Comparison of ENCODE assay signal across 19 mouse cellular contexts in the genomic region with DNA sequence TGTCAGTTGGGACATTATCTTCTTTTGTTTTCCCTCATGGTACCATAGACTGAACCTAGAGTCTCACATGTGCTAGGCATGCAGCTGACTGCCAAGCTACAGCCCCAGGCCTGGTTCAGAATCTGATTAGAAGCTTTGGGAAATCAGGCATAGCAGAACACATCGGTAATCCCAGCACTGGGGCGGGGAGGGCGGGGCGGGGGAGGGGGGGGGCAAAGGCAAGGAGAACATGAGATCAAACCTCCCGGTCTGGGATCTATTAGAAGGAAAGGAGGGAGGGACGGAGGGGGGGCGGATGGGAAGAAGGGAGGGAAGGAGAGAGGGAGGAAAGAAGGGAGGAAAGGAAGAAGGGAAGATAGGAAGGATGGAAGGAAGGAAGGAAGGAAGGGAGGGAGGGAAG.
"Had no signal": no experiment of that assay in that cellular context is flagged by ENCODE, and none has a peak within 500 bp of the region (broad histone marks: within the 10 kb centered on the region; RNA-seq: fewer than 3 reads in every experiment).

No protein-coding gene starts in this region.

- H3K4me1 ChIP-seq: liver, embryonic 13.5 days; megakaryocyte, embryonic 14.5 days; midbrain, embryonic 13.5 days; neural tube, embryonic 13.5 days; stomach, embryonic 15.5 days had no signal

- H3K27me3 ChIP-seq: liver, embryonic 13.5 days; megakaryocyte, embryonic 14.5 days; neural tube, embryonic 13.5 days; stomach, embryonic 15.5 days had no signal

- H3K4me2 ChIP-seq: liver, embryonic 13.5 days; lung, embryonic 14.5 days; midbrain, embryonic 13.5 days; neural tube, embryonic 13.5 days; stomach, embryonic 15.5 days had no signal

- DNase-seq: kidney, adult 2 months; kidney, postnatal 25 days; layer of hippocampus, adult 9-11 months; liver, embryonic 13.5 days; lung, embryonic 14.5 days; right cerebral cortex, postnatal 25 days; spleen, adult 18-20 months; thymus, postnatal 25 days had no signal

- H3K36me3 ChIP-seq: liver, embryonic 13.5 days; midbrain, embryonic 10.5 days; midbrain, embryonic 13.5 days; neural tube, embryonic 13.5 days; stomach, embryonic 15.5 days had no signal

- H3K9ac ChIP-seq: liver, embryonic 13.5 days; lung, embryonic 14.5 days; midbrain, embryonic 13.5 days; neural tube, embryonic 13.5 days; stomach, embryonic 15.5 days had no signal

- H3K4me3 ChIP-seq: layer of hippocampus, adult 2 months; liver, embryonic 13.5 days; megakaryocyte, embryonic 14.5 days; midbrain, embryonic 10.5 days; midbrain, embryonic 13.5 days; myocyte; neural tube, embryonic 13.5 days; stomach, embryonic 15.5 days had no signal

- ATAC-seq: lung, postnatal 0 days; midbrain, embryonic 13.5 days; midbrain, embryonic 16.5 days had no signal

- H3K9me3 ChIP-seq: liver, embryonic 13.5 days; midbrain, embryonic 10.5 days; midbrain, embryonic 13.5 days; neural tube, embryonic 13.5 days; stomach, embryonic 15.5 days had no signal

- H3K27ac ChIP-seq: kidney, postnatal 0 days; layer of hippocampus, adult 2 months; liver, embryonic 13.5 days; macrophage; midbrain, embryonic 10.5 days; midbrain, embryonic 13.5 days; neural tube, embryonic 13.5 days; stomach, embryonic 15.5 days had no signal
